Comparison of ENCODE assay signal across 7 mouse cellular contexts in the genomic region with DNA sequence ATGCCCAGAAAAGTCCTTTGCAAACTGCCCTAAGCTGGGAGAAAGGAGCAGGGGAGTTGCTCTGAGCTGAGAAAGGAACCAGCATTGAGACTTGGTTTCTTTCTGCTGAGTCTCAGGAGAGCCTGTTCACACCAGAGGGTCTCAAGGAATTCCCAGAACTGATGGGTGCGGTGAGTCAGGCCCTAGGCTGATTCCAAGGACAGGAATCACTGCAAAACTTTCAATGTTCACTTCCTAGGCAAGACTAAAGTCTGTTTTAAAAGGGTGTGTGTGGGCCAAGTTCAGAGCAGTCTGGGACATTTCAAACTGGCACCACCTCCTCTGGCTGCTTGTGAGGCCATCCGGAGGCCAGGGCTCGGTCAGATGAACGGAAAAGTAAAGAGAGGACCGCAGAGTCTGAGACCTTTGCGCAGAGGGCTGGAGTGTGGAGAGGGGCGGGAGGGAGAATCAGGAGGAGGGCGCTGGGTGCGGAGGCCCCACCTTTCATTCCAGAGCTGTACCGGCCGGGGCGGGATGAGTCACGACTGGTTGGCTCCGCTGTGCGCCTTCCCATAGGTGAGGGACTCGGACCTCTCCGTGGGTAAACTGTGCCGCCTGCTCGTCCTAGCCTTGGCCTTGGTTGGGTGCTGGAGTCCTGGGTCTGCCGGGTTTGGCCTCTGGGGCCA. TPM values are rescaled to one million over a fixed set of nuclear protein-coding genes. Genes with fewer than 3 reads are reported as not detected.
DNase-seq lines count a peak whose midpoint lies in the region; ATAC-seq and TF ChIP-seq lines count a peak whose summit lies in the region.

No protein-coding gene starts in this region.

- no peaks in the 10 kb centered on the region for H3K9me3 ChIP-seq in E14TG2a.4 (ENCODE audit: low read length)
- H3K9me3 ChIP-seq in heart, embryonic 11.5 days (replicated peaks; ENCODE audit: control insufficient read depth, low read length), result no peaks in the 10 kb centered on the region
- no peaks in the 10 kb centered on the region for H3K9me3 ChIP-seq in kidney, postnatal 0 days (replicated peaks; ENCODE audit: low read length)

- peaks cover 56% of the 10 kb centered on the region for H3K4me1 ChIP-seq in E14TG2a.4 (replicated peaks; ENCODE audit: low read depth, low read length)
- peaks cover 10% of the 10 kb centered on the region for H3K4me1 ChIP-seq in heart, embryonic 11.5 days (ENCODE audit: control insufficient read depth, insufficient read depth, low read length)
- 0 out of 2 replicates have a peak, but pooled peaks cover 7% of the 10 kb centered on the region for H3K4me1 ChIP-seq in kidney, postnatal 0 days (replicated peaks; ENCODE audit: insufficient read depth, low read length)

- H3K4me2 ChIP-seq in heart, embryonic 11.5 days, result peak overlapping the region; percentile 60
- peak overlapping the region; percentile 63 for H3K4me2 ChIP-seq in kidney, postnatal 0 days (ENCODE audit: low read length)

- ATAC-seq in heart, embryonic 11.5 days (replicated peaks; ENCODE audit: insufficient number of reproducible peaks, low FRiP score, low TSS enrichment), result no peak
- peak; percentile 95 for ATAC-seq in kidney, postnatal 0 days (replicated peaks; ENCODE audit: low FRiP score, low read depth)

- H3K36me3 ChIP-seq in E14TG2a.4 (ENCODE audit: insufficient read depth, low read length), result peaks cover 10% of the 10 kb centered on the region
- no peaks in the 10 kb centered on the region for H3K36me3 ChIP-seq in heart, embryonic 11.5 days (ENCODE audit: control insufficient read depth, insufficient read depth, low read length)
- H3K36me3 ChIP-seq in kidney, postnatal 0 days (ENCODE audit: insufficient read depth, low read length), result no peaks in the 10 kb centered on the region

- H3K4me3 ChIP-seq in E14TG2a.4 (replicated peaks; ENCODE audit: low read length), result peak overlapping the region; percentile 78
- H3K4me3 ChIP-seq in heart, embryonic 11.5 days (ENCODE audit: low read depth, low read length), result peak overlapping the region; percentile 21
- H3K4me3 ChIP-seq in kidney, postnatal 0 days (replicated peaks; ENCODE audit: low read depth, low read length), result peak overlapping the region; percentile 31

- H3K9ac ChIP-seq in heart, embryonic 11.5 days (ENCODE audit: low read depth, low read length), result no peak overlapping the region
- peak overlapping the region; percentile 54 for H3K9ac ChIP-seq in kidney, postnatal 0 days (ENCODE audit: low read depth, low read length)

- H3K27ac ChIP-seq in heart, embryonic 11.5 days (ENCODE audit: low read depth, low read length), result no peak overlapping the region
- H3K27ac ChIP-seq in kidney, postnatal 0 days, result peak overlapping the region; percentile 86

- peak; percentile 3 for DNase-seq in T-cell, adult 2 months (ENCODE audit: low spot score)
- DNase-seq in kidney, postnatal 0 days (ENCODE audit: low spot score), result peak; percentile 71
- peak; percentile 71 for DNase-seq in lung, postnatal 25 days (ENCODE audit: low spot score)
- DNase-seq in c-Kit-positive CD71-positive TER-119-positive erythroid progenitor cells, embryonic 14.5 days (ENCODE audit: low spot score), result no peak
- DNase-seq in spleen, postnatal 14 days (ENCODE audit: low spot score in 2 of 2), result no peak

- H3K27me3 ChIP-seq in E14TG2a.4 (ENCODE audit: insufficient read depth, low read length), result peaks cover 53% of the 10 kb centered on the region
- peaks cover 57% of the 10 kb centered on the region for H3K27me3 ChIP-seq in heart, embryonic 11.5 days (ENCODE audit: control insufficient read depth, insufficient read depth, low read length)
- H3K27me3 ChIP-seq in kidney, postnatal 0 days (ENCODE audit: insufficient read depth, low read length), result no peaks in the 10 kb centered on the region

- WGBS in heart, embryonic 11.5 days (ENCODE audit: insufficient replicate concordance), result 2% methylated on average over 20 of the region's 20 CpGs
- 2% methylated on average over 20 of the region's 20 CpGs for WGBS in kidney, postnatal 0 days

- TF ChIP-seq CTCF in E14TG2a.4 (conservative IDR thresholded peaks at IDR 0.05; ENCODE audit: low read length), result no peak
- TF ChIP-seq CTCF in kidney, postnatal 0 days (IDR thresholded peaks at IDR 0.05; ENCODE audit: low read depth), result no peak

RNA-seq across cellular contexts. Expression of gene Mpzl2, which starts 2.6 kb away (rescaled TPM):
- 0.25 and 1.3 TPM in 2 replicates for polyA plus RNA-seq in heart, embryonic 11.5 days (2014; fragmentation: Nextera tagmentation; extraction: Ambion mirVana)
- polyA plus RNA-seq in kidney, postnatal 0 days (2015; fragmentation: Nextera tagmentation; extraction: Ambion mirVana), result 21.8 and 23.1 TPM in 2 replicates

RNA-seq across cellular contexts. Expression of gene Mpzl3, which starts 12.8 kb away (rescaled TPM):
- 1.6 and 1.7 TPM in 2 replicates for polyA plus RNA-seq in heart, embryonic 11.5 days (2014; fragmentation: Nextera tagmentation; extraction: Ambion mirVana)
- 2.7 and 3.5 TPM in 2 replicates for polyA plus RNA-seq in kidney, postnatal 0 days (2015; fragmentation: Nextera tagmentation; extraction: Ambion mirVana)

RNA-seq across cellular contexts. Expression of gene Cd3e, which starts 32.8 kb away (rescaled TPM):
- not detected in 2 replicates for polyA plus RNA-seq in heart, embryonic 11.5 days (2014; fragmentation: Nextera tagmentation; extraction: Ambion mirVana)
- polyA plus RNA-seq in kidney, postnatal 0 days (2015; fragmentation: Nextera tagmentation; extraction: Ambion mirVana), result 0.08 TPM in 1 of 2 replicates, not detected in the other

RNA-seq across cellular contexts. Expression of gene Jaml, which starts 36.8 kb away (rescaled TPM):
- polyA plus RNA-seq in heart, embryonic 11.5 days (2014; fragmentation: Nextera tagmentation; extraction: Ambion mirVana), result 0.31 and 0.36 TPM in 2 replicates
- polyA plus RNA-seq in kidney, postnatal 0 days (2015; fragmentation: Nextera tagmentation; extraction: Ambion mirVana), result 0.61 and 0.70 TPM in 2 replicates

Comparison
In these comparisons a context has a peak if more than half of its experiments do, and no peak if none do; other contexts are left out.
1. H3K4me3 ChIP-seq: peak in every context shown above with its lines; median percentile 78 in E14TG2a.4; 31 in kidney, postnatal 0 days; 21 in heart, embryonic 11.5 days.
2. DNase-seq: peak in T-cell, adult 2 months (single experiment), kidney, postnatal 0 days (single experiment) and lung, postnatal 25 days (single experiment); none in c-Kit-positive CD71-positive TER-119-positive erythroid progenitor cells, embryonic 14.5 days (single experiment) and spleen, postnatal 14 days (0 of 2).
3. RNA of gene Mpzl2, which starts 2.6 kb away (polyA plus RNA-seq): 21.8 to 23.1 TPM in kidney, postnatal 0 days; 0.25 to 1.3 TPM in heart, embryonic 11.5 days; every median in the first group is over 10 times any median in the second.